Mouse (Mus musculus): ENCODE measurements at regions not wholly inside any gene's neighbourhood (a gene's known extent, or its start where the extent isn't known, plus 50 kb on each side); places are given as distances from the start of the nearest gene placed in this dataset.

DNA sequence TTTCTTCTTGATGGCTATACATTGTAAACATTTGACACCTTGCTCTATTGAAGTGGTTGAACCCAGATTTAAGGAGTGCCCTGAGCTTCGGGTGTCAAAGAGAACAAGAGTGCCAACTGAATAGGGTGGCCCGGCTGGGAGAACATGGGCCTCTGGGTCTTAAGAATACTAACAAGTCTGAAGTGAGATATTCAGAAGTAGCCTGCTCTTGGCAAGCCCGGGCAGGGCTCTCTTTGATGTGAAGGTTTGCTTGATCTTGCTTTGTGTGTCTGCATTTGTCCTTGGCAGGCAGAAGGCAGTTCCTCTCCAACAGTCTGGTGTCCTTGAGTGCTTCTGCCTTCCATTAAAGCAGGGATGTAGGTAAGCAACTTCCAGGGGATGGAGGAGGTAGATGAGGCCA lies 203.5 kb upstream of the Tsc22d2 start:
- no peak overlapping the region for H3K27ac ChIP-seq (ENCODE audit: low read depth, low read length)
- no peaks in the 10 kb centered on the region for H3K4me1 ChIP-seq (ENCODE audit: control insufficient read depth, insufficient read depth, low read depth, low read length)
- no peak overlapping the region for H3K4me3 ChIP-seq (ENCODE audit: low read length)
- no peaks in the 10 kb centered on the region for H3K36me3 ChIP-seq (ENCODE audit: control insufficient read depth, insufficient read depth, low read length)
- no peak overlapping the region for H3K9ac ChIP-seq (ENCODE audit: low read depth, low read length)
- no peaks in the 10 kb centered on the region for H3K9me3 ChIP-seq (ENCODE audit: control insufficient read depth, low read length)
- no peaks in the 10 kb centered on the region for H3K27me3 ChIP-seq (replicated peaks; ENCODE audit: control insufficient read depth, insufficient read depth, low read length)
- no peak overlapping the region for H3K4me2 ChIP-seq (ENCODE audit: low read length)
- 58% methylated on average over 3 of the region's 3 CpGs for WGBS
- no peak for ATAC-seq

DNA sequence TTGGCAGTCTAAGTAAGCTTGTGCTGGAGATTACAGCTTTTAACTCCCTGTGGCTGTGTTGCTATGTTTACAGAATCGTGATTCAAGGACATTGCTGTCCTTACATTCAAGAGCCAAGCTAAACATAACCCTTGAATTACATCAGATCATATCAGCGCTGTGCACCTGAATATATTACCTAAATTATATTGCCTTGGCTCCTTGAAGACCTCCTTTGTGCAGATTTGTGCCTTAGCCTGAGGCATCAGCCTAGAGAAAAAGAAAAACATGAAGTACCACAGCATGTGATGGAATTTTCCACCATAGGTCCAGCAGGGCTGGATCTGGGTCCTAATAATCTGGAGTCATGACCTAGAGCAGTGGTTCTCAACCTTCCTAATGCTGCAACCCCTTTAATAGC lies 189.8 kb upstream of the Tsc22d2 start:
- H3K4me1 ChIP-seq (ENCODE audit: control insufficient read depth, insufficient read depth, low read depth, low read length), result no peaks in the 10 kb centered on the region
- 83% methylated on average over 2 of the region's 2 CpGs for WGBS
- no peak overlapping the region for H3K4me2 ChIP-seq (ENCODE audit: low read length)
- no peak overlapping the region for H3K27ac ChIP-seq (ENCODE audit: low read depth, low read length)
- H3K4me3 ChIP-seq (ENCODE audit: low read length), result no peak overlapping the region
- H3K9me3 ChIP-seq (ENCODE audit: control insufficient read depth, low read length), result no peaks in the 10 kb centered on the region
- H3K36me3 ChIP-seq (ENCODE audit: control insufficient read depth, insufficient read depth, low read length), result no peaks in the 10 kb centered on the region
- H3K9ac ChIP-seq (ENCODE audit: low read depth, low read length), result no peak overlapping the region
- H3K27me3 ChIP-seq (replicated peaks; ENCODE audit: control insufficient read depth, insufficient read depth, low read length), result no peaks in the 10 kb centered on the region
- ATAC-seq, result no peak

DNA sequence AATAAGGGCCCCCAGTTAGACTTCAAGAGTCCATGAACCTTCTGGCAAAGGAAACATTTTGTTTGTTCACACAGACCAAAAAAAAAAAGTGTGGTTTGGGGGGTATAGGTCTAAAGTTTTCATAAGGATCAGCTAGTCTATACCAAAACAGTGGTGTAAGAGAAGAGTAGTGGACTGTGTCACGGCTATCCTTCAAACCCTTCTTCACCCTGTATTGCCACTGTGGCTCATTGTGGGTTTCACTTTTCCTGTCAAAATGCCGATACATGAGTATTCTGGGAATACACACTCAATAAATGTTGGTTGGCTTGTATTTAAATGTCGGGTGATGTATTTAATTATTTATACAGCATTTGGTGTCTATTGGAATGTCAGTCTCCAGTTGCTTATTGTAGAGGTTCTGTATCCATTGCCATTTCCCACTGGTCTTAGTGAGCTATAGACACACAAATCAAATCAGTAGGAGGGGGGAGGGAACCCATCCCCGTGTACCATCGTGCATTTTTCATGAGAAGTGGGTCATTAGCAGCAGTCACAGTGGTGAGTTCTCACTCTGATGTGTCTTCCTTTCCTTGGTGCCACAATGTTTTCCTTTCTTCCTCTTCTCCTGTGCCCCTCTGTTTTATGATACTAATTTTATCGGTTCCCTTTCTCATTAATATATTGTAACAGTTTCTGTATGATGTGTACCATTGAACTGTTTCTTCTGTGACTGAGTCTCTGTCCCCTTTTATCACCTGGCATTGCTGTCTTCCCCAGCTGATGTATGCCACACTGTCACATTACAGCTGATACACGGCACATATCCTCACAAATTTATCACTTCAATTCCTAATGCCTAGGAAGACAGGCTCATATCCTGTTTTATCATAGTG lies 187.8 kb upstream of the Tsc22d2 start:
- 57% methylated on average over 7 of the region's 7 CpGs for WGBS
- H3K4me1 ChIP-seq (ENCODE audit: control insufficient read depth, insufficient read depth, low read depth, low read length), result no peaks in the 10 kb centered on the region

DNA sequence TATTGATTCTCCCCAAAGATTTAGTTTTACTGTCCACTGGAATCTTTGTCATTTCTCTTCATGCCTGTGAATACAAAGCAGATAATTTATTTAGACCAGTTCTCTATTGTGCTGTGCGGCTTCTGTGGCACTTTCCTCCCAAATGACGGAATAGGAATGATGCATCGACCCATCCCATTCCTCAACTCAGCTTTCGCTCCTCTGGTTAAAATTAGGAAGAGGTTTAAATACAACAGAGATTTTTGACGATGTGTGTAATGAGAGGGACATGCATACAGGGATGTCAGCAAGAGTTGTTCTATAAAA lies 187.2 kb upstream of the Tsc22d2 start:
- H3K27me3 ChIP-seq (replicated peaks; ENCODE audit: control insufficient read depth, insufficient read depth, low read length), result no peaks in the 10 kb centered on the region

More for the DNA sequence above, 187.8 kb upstream of the Tsc22d2 start:
- no peaks in the 10 kb centered on the region for H3K36me3 ChIP-seq (ENCODE audit: control insufficient read depth, insufficient read depth, low read length)
- peak; percentile 34; the same call in 1 of the 2 replicates for ATAC-seq
- H3K4me3 ChIP-seq (ENCODE audit: low read length), result no peak overlapping the region
- no peaks in the 10 kb centered on the region for H3K9me3 ChIP-seq (ENCODE audit: control insufficient read depth, low read length)
- H3K27ac ChIP-seq (ENCODE audit: low read depth, low read length), result no peak overlapping the region
- no peak overlapping the region for H3K9ac ChIP-seq (ENCODE audit: low read depth, low read length)
- no peak overlapping the region for H3K4me2 ChIP-seq (ENCODE audit: low read length)
- no peaks in the 10 kb centered on the region for H3K27me3 ChIP-seq (replicated peaks; ENCODE audit: control insufficient read depth, insufficient read depth, low read length)

DNA sequence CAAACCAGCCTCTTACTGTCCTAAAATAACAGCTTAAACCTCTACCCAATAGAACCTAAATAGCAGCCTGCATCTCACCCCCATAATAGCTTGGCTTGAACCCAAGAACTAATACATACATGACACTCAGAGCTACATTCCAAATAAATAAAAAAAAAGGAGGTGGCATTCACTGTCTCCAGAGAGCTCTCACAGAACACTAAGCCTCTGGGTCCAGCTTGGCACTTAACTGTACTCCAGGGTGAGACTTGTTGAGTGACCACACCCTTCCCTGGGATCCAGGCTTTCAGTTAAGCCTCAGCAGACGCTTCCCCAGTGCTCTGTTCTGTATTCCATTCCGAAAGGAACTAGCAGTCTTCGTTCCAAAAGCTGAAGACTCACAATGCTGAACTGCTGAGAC lies 186.3 kb upstream of the Tsc22d2 start:
- H3K9ac ChIP-seq (ENCODE audit: low read depth, low read length), result no peak overlapping the region
- no peaks in the 10 kb centered on the region for H3K27me3 ChIP-seq (replicated peaks; ENCODE audit: control insufficient read depth, insufficient read depth, low read length)
- H3K36me3 ChIP-seq (ENCODE audit: control insufficient read depth, insufficient read depth, low read length), result no peaks in the 10 kb centered on the region
- ATAC-seq, result no peak
- H3K4me1 ChIP-seq (ENCODE audit: control insufficient read depth, insufficient read depth, low read depth, low read length), result no peaks in the 10 kb centered on the region
- H3K9me3 ChIP-seq (ENCODE audit: control insufficient read depth, low read length), result no peaks in the 10 kb centered on the region
- no peak overlapping the region for H3K4me2 ChIP-seq (ENCODE audit: low read length)
- no peak overlapping the region for H3K27ac ChIP-seq (ENCODE audit: low read depth, low read length)
- no peak overlapping the region for H3K4me3 ChIP-seq (ENCODE audit: low read length)
- 74% methylated on average over 3 of the region's 3 CpGs for WGBS

More for the DNA sequence above, 187.2 kb upstream of the Tsc22d2 start:
- no peaks in the 10 kb centered on the region for H3K36me3 ChIP-seq (ENCODE audit: control insufficient read depth, insufficient read depth, low read length)
- ATAC-seq, result no peak
- no peak overlapping the region for H3K4me3 ChIP-seq (ENCODE audit: low read length)
- no peaks in the 10 kb centered on the region for H3K9me3 ChIP-seq (ENCODE audit: control insufficient read depth, low read length)
- H3K4me1 ChIP-seq (ENCODE audit: control insufficient read depth, insufficient read depth, low read depth, low read length), result no peaks in the 10 kb centered on the region
- 73% methylated on average over 5 of the region's 5 CpGs for WGBS
- no peak overlapping the region for H3K27ac ChIP-seq (ENCODE audit: low read depth, low read length)
- no peak overlapping the region for H3K9ac ChIP-seq (ENCODE audit: low read depth, low read length)
- H3K4me2 ChIP-seq (ENCODE audit: low read length), result no peak overlapping the region

DNA sequence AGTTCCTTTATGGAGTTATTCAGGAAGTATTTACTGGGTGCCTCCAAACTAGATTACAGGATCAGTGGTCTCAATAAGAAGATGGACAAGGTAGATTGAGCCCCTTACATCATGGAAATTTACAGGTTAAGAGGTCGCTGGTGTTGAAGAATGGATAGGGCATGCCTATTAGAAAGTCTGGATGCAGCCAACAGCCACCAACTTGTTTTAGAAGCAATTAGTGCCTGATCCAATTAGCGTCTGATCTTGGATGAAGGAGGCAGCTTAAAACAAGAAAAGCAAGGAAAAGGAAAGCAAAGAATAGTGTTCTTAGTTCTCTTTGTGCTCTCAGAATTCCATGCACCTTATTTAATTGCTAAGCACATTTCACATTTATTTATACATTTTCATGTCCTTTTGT lies 182.8 kb upstream of the Tsc22d2 start:
- Histone ChIP-seq H3K9me3 (ENCODE audit: control insufficient read depth, low read length) (no peaks in the 10 kb centered on the region), H3K36me3 (ENCODE audit: control insufficient read depth, insufficient read depth, low read length) (no peaks in the 10 kb centered on the region), H3K4me3 (ENCODE audit: low read length) (no peak overlapping the region), H3K27me3 (replicated peaks; ENCODE audit: control insufficient read depth, insufficient read depth, low read length) (no peaks in the 10 kb centered on the region), H3K4me1 (ENCODE audit: control insufficient read depth, insufficient read depth, low read depth, low read length) (no peaks in the 10 kb centered on the region), H3K27ac (ENCODE audit: low read depth, low read length) (no peak overlapping the region), H3K4me2 (ENCODE audit: low read length) (no peak overlapping the region), H3K9ac (ENCODE audit: low read depth, low read length) (no peak overlapping the region)
- 72% methylated on average over 2 of the region's 2 CpGs for WGBS
- ATAC-seq, result no peak

DNA sequence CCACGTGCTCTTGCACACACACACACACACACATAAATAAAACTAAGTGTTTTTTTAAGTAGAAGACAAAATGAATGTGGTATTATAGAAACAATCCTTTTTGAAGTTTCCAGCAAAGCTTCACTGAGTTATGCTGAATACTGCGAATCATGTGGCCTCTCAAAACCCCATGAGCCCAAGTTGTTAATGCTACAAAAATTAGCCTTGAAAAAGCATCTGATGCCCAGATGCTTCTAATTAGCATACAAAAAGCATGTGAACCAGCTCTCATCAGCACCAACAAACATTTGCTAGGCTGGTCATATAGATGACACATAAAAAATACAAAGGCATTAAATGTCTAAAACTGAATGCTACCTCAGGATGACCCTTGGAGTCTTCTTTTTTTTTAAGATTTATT lies 181.2 kb upstream of the Tsc22d2 start:
- no peaks in the 10 kb centered on the region for H3K4me1 ChIP-seq (ENCODE audit: control insufficient read depth, insufficient read depth, low read depth, low read length)
- no peaks in the 10 kb centered on the region for H3K9me3 ChIP-seq (ENCODE audit: control insufficient read depth, low read length)
- H3K36me3 ChIP-seq (ENCODE audit: control insufficient read depth, insufficient read depth, low read length), result no peaks in the 10 kb centered on the region
- H3K4me2 ChIP-seq (ENCODE audit: low read length), result no peak overlapping the region
- H3K27me3 ChIP-seq (replicated peaks; ENCODE audit: control insufficient read depth, insufficient read depth, low read length), result no peaks in the 10 kb centered on the region
- no peak for ATAC-seq
- H3K27ac ChIP-seq (ENCODE audit: low read depth, low read length), result no peak overlapping the region
- H3K4me3 ChIP-seq (ENCODE audit: low read length), result no peak overlapping the region
- 65% methylated on average over 2 of the region's 2 CpGs for WGBS
- no peak overlapping the region for H3K9ac ChIP-seq (ENCODE audit: low read depth, low read length)

DNA sequence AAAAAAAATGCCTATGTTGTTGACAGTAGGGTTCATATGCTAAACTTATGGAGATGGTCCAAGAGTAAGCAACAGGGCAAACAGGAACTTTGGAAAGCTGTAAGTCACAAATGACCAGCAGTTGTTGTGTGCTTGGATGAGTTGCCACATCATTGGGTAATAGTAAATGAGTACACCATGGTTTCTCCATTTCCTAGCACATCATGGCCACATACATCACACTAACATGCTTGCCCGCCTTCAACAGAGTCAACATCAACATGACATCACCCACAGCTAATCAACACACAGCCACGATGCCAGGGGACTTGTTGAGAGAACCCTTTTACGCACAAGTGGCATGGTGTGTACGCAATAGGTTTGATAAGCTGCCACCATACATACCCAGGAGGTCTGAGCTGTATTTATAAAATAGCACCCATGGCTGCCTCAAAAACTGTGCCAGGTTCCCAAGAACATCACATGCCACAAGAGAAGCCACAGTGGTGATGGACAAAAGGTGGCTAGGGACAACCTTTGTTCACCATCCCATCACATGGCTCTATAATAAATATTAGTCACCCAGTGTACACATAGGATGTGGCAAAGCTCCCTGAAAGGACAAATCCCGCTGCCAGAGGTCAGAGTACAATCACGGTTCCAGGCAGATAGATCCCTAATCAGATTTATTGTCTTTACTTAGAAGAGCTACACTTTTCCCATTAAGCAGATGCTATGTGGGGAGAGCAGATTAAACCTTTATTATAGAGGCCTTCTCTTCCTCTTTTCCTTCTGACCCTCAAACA lies 179.5 kb upstream of the Tsc22d2 start:
- no peaks in the 10 kb centered on the region for H3K36me3 ChIP-seq (ENCODE audit: control insufficient read depth, insufficient read depth, low read length)
- no peaks in the 10 kb centered on the region for H3K4me1 ChIP-seq (ENCODE audit: control insufficient read depth, insufficient read depth, low read depth, low read length)
- no peak overlapping the region for H3K9ac ChIP-seq (ENCODE audit: low read depth, low read length)
- H3K27ac ChIP-seq (ENCODE audit: low read depth, low read length), result no peak overlapping the region
- no peak overlapping the region for H3K4me3 ChIP-seq (ENCODE audit: low read length)
- H3K9me3 ChIP-seq (ENCODE audit: control insufficient read depth, low read length), result no peaks in the 10 kb centered on the region
- H3K27me3 ChIP-seq (replicated peaks; ENCODE audit: control insufficient read depth, insufficient read depth, low read length), result no peaks in the 10 kb centered on the region
- WGBS, result 93% methylated on average over 6 of the region's 6 CpGs
- no peak overlapping the region for H3K4me2 ChIP-seq (ENCODE audit: low read length)
- ATAC-seq, result no peak

DNA sequence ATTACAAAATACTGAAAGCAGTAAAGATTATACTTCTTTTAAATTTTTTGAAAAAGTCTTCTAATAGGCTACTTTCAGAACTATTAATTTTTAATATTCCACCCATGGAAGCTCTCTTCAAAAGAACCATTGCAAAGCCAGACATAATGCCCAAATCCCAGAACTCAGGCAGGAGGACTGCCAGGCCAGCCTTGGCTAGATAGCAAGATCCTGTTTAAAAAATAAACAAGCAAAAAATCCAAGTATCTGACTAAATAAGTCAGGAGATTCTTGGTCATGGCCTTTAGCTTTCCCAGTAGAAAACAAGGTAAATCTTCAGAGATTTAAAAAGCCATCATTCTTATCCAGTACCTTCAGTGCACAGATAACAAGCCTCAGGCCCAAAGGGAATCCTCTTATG lies 176.4 kb upstream of the Tsc22d2 start:
- no peak overlapping the region for H3K4me3 ChIP-seq (ENCODE audit: low read length)
- ATAC-seq, result no peak
- H3K9ac ChIP-seq (ENCODE audit: low read depth, low read length), result no peak overlapping the region
- no peak overlapping the region for H3K4me2 ChIP-seq (ENCODE audit: low read length)
- H3K9me3 ChIP-seq (ENCODE audit: control insufficient read depth, low read length), result no peaks in the 10 kb centered on the region
- H3K4me1 ChIP-seq (ENCODE audit: control insufficient read depth, insufficient read depth, low read depth, low read length), result no peaks in the 10 kb centered on the region
- H3K27ac ChIP-seq (ENCODE audit: low read depth, low read length), result no peak overlapping the region
- H3K36me3 ChIP-seq (ENCODE audit: control insufficient read depth, insufficient read depth, low read length), result no peaks in the 10 kb centered on the region
- no peaks in the 10 kb centered on the region for H3K27me3 ChIP-seq (replicated peaks; ENCODE audit: control insufficient read depth, insufficient read depth, low read length)

Measured in hindbrain, embryonic 16.5 days (tissue).